Mouse (Mus musculus) inflammation-experienced regulatory T-cells, adult 6 months (primary cell): Measurements from ENCODE around the gene Slc4a4. TPM values are rescaled to one million over a fixed set of nuclear protein-coding genes. Genes with fewer than 3 reads are reported as not detected.

Experiments
- ATAC-seq: one replicate; pipeline ENCODE4 v1.8.0; 2017
- polyA plus RNA-seq, 3 experiments: library from polyadenylated mRNA; unstranded; fragments of 100-300 nt; shearing (Covaris generic); gene quantifications; one replicate each; pipeline ENCODE4 v1.2.1; 2017

Slc4a4 gene
- polyA plus RNA-seq, 3 experiments from 2014 or later, result 0.09 TPM; not detected in 2

GRCm38 (mm10) chr5:88917221-88917620, 30.6 kb downstream of the Slc4a4 start:
- ATAC-seq, result no peak

GRCm38 (mm10) chr5:88917630-88918029, 31.0 kb downstream of the Slc4a4 start:
- no peak for ATAC-seq

GRCm38 (mm10) chr5:88918538-88918937, 31.9 kb downstream of the Slc4a4 start:
- no peak for ATAC-seq

- ATAC-seq, result no peak
Measured at GRCm38 (mm10) chr5:88925576-88925975, 39.0 kb downstream of the Slc4a4 start.

GRCm38 (mm10) chr5:88928201-88928916, 41.7 kb downstream of the Slc4a4 start:
- ATAC-seq, result no peak

GRCm38 (mm10) chr5:88929392-88930094, 42.9 kb downstream of the Slc4a4 start:
- no peak for ATAC-seq

- ATAC-seq, result no peak
Measured at GRCm38 (mm10) chr5:88930129-88930528, 43.5 kb downstream of the Slc4a4 start.

- ATAC-seq, result no peak
Measured at GRCm38 (mm10) chr5:88930611-88931010, 44.0 kb downstream of the Slc4a4 start.

GRCm38 (mm10) chr5:88931176-88931575, 44.6 kb downstream of the Slc4a4 start:
- ATAC-seq, result no peak

GRCm38 (mm10) chr5:88933454-88933853, 46.8 kb downstream of the Slc4a4 start:
- ATAC-seq, result no peak

GRCm38 (mm10) chr5:88933946-88934345, 47.3 kb downstream of the Slc4a4 start:
- ATAC-seq, result no peak

- no peak for ATAC-seq
Measured at GRCm38 (mm10) chr5:88938208-88938607, 51.6 kb downstream of the Slc4a4 start.

GRCm38 (mm10) chr5:88939151-88939550, 52.5 kb downstream of the Slc4a4 start:
- ATAC-seq, result no peak

- ATAC-seq, result no peak
Measured at GRCm38 (mm10) chr5:88939782-88940181, 53.2 kb downstream of the Slc4a4 start.

GRCm38 (mm10) chr5:88941905-88942304, 55.3 kb downstream of the Slc4a4 start:
- no peak for ATAC-seq

GRCm38 (mm10) chr5:88945661-88946339, 59.2 kb downstream of the Slc4a4 start:
- no peak for ATAC-seq

GRCm38 (mm10) chr5:88950337-88950736, 63.7 kb downstream of the Slc4a4 start:
- no peak for ATAC-seq

GRCm38 (mm10) chr5:88952757-88953577, 66.3 kb downstream of the Slc4a4 start:
- ATAC-seq, result no peak

GRCm38 (mm10) chr5:88957735-88958134, 71.1 kb downstream of the Slc4a4 start:
- ATAC-seq, result no peak

GRCm38 (mm10) chr5:88958966-88959365, 72.3 kb downstream of the Slc4a4 start:
- no peak for ATAC-seq

- no peak for ATAC-seq
Measured at GRCm38 (mm10) chr5:88959412-88959811, 72.8 kb downstream of the Slc4a4 start.

- no peak for ATAC-seq
Measured at GRCm38 (mm10) chr5:88960342-88961105, 73.9 kb downstream of the Slc4a4 start.
